Mouse (Mus musculus): ENCODE data around the gene Mmab. TPM values are rescaled to one million over a fixed set of nuclear protein-coding genes. Genes with fewer than 3 reads are reported as not detected.

The Mmab gene
- polyA plus RNA-seq (2014; fragmentation: Nextera tagmentation; extraction: Ambion mirVana): 29.8 and 30.6 TPM in 2 replicates

DNA sequence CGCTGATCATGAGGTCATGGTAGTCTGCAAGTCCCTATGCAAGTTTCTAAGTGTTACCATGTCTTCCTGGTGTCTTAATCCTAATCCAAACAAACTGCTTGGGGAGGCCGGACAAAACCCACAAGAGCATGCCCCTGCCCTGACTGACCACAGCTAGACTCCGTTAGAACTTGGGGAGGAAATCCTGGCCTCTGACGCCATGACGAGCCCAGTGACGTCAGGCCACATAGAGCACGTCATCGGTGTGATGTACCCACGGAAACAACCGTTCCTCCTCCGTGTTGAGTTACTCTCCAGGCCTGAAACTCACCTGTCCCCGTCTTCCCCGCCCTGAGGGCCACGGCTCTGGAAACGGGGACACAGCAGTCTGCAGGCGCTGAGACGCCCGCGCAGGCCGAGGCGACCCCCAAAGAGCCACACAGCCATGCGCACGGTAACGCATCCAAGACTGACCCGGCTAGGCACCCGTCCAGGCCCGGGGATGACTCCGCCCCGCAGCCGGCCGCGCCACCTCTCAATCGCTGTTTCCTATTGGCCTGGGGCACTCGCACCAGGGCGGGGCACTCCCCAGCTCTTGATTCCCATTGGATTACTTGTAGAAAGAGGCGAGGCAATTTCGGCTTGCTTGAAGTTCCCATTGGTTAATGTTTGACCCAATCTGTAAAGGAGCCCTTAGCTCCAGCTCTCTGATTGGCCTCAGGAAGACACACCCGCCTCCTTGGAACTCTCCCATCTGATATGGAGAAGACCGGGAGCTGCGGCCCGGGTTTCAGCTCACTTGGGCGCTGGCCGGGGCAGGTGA lies at the start of gene Mmab, which contains the start of gene Mvk:
Mmab (minus strand) TSS at position 495 of the 802 bp plus-strand sequence.
Mvk (plus strand) TSS at position 704 of the 802 bp plus-strand sequence.
- peak; percentile 99 for DNase-seq (ENCODE audit: low spot score)
- Histone ChIP-seq H3K9me3 (ENCODE audit: control insufficient read depth, low read length) (no peaks in the 10 kb centered on the region), H3K4me3 (ENCODE audit: low read depth, low read length) (peak within 1 kb of the TSS; percentile 76), H3K36me3 (ENCODE audit: control insufficient read depth, insufficient read depth, low read length) (peaks cover 5% of the 10 kb centered on the region; the same call in 1 of the 2 replicates), H3K9ac (ENCODE audit: low read length) (peak within 1 kb of the TSS; percentile 72), H3K27me3 (ENCODE audit: control insufficient read depth, insufficient read depth, low read length) (no peaks in the 10 kb centered on the region), H3K4me2 (ENCODE audit: low read depth, severe bottlenecking) (peak within 1 kb of the TSS; percentile 75), H3K27ac (replicated peaks; ENCODE audit: low read depth, low read length) (no peak within 1 kb of the TSS), H3K4me1 (ENCODE audit: control insufficient read depth, insufficient read depth, low read length) (peaks cover 5% of the 10 kb centered on the region; the same call in 1 of the 2 replicates)
- WGBS: 2% methylated on average over 43 of the region's 43 CpGs
- peak; percentile 99 for ATAC-seq (ENCODE audit: insufficient number of reproducible peaks, low FRiP score, low TSS enrichment, low read depth)

DNA sequence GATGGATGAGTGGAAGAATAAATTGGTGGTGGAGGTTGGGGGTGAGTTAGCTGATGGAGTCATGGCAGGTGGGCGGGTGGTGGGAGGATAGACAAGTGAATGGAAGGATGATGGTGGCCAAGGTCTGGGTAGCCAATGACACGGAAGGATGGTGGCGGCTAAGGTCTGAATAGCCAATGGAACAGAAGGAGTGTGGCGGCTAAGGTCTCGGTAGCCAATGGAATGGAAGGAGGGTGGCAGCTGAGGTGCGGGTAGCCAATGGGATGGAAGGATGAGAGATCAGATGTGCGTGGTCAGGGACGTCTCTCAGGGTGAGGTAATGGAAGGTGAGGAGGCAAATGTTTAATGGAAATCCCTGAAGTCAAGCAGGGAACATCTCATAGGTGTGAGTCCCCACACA lies 46.4 kb upstream of the Mmab start:
- DNase-seq (ENCODE audit: low spot score) (no peak), ATAC-seq (ENCODE audit: insufficient number of reproducible peaks, low FRiP score, low TSS enrichment, low read depth) (no peak)
- Histone ChIP-seq H3K4me3 (ENCODE audit: low read depth, low read length) (no peak overlapping the region), H3K9ac (ENCODE audit: low read length) (no peak overlapping the region), H3K27ac (replicated peaks; ENCODE audit: low read depth, low read length) (no peak overlapping the region), H3K4me2 (ENCODE audit: low read depth, severe bottlenecking) (no peak overlapping the region), H3K36me3 (ENCODE audit: control insufficient read depth, insufficient read depth, low read length) (no peaks in the 10 kb centered on the region), H3K4me1 (ENCODE audit: control insufficient read depth, insufficient read depth, low read length) (no peaks in the 10 kb centered on the region), H3K9me3 (ENCODE audit: control insufficient read depth, low read length) (no peaks in the 10 kb centered on the region), H3K27me3 (ENCODE audit: control insufficient read depth, insufficient read depth, low read length) (no peaks in the 10 kb centered on the region)
- 96% methylated on average over 8 of the region's 8 CpGs for WGBS

GRCm38 (mm10) chr5:114489570-114489969 lies 45.7 kb upstream of the Mmab start:
- Histone ChIP-seq H3K4me3 (ENCODE audit: low read depth, low read length) (no peak overlapping the region), H3K27ac (replicated peaks; ENCODE audit: low read depth, low read length) (no peak overlapping the region), H3K36me3 (ENCODE audit: control insufficient read depth, insufficient read depth, low read length) (no peaks in the 10 kb centered on the region), H3K9me3 (ENCODE audit: control insufficient read depth, low read length) (no peaks in the 10 kb centered on the region), H3K4me1 (ENCODE audit: control insufficient read depth, insufficient read depth, low read length) (no peaks in the 10 kb centered on the region), H3K4me2 (ENCODE audit: low read depth, severe bottlenecking) (no peak overlapping the region), H3K27me3 (ENCODE audit: control insufficient read depth, insufficient read depth, low read length) (no peaks in the 10 kb centered on the region), H3K9ac (ENCODE audit: low read length) (no peak overlapping the region)
- WGBS: 81% methylated on average over 6 of the region's 6 CpGs
- DNase-seq (ENCODE audit: low spot score) (no peak), ATAC-seq (ENCODE audit: insufficient number of reproducible peaks, low FRiP score, low TSS enrichment, low read depth) (no peak; the same call in 1 of the 2 replicates)

- no peak for ATAC-seq (ENCODE audit: insufficient number of reproducible peaks, low FRiP score, low TSS enrichment, low read depth)
- Histone ChIP-seq H3K9me3 (ENCODE audit: control insufficient read depth, low read length) (no peaks in the 10 kb centered on the region), H3K27ac (replicated peaks; ENCODE audit: low read depth, low read length) (no peak overlapping the region), H3K4me2 (ENCODE audit: low read depth, severe bottlenecking) (no peak overlapping the region), H3K27me3 (ENCODE audit: control insufficient read depth, insufficient read depth, low read length) (no peaks in the 10 kb centered on the region), H3K36me3 (ENCODE audit: control insufficient read depth, insufficient read depth, low read length) (no peaks in the 10 kb centered on the region), H3K9ac (ENCODE audit: low read length) (no peak overlapping the region), H3K4me3 (ENCODE audit: low read depth, low read length) (no peak overlapping the region), H3K4me1 (ENCODE audit: control insufficient read depth, insufficient read depth, low read length) (no peaks in the 10 kb centered on the region; the same call in 1 of the 2 replicates)
- DNase-seq (ENCODE audit: low spot score): no peak
- 93% methylated on average over 14 of the region's 14 CpGs for WGBS
These were observed 41.8 kb upstream of the Mmab start for GRCm38 (mm10) chr5:114485685-114486084.

DNA sequence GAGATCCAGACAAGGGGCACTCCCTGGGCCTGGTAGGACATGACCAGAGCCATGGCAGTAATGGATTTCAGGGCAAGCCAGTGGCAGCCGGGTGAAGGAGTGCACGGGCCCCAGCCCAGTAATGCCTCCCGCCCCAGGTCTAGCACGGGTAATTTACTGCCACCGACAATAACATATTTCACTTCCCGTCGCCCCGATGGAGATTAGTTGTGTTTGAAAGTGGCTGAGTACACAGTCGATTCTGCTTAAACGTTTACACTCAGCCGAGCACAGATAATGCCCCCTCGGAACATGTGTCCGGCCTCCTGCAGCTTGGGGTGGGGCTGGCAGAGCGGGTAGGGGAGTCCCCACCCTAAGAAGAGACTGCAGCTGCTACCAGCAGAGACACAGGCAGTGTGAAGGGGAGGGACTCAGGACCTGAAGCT lies 38.7 kb upstream of the Mmab start:
- WGBS: 14% methylated on average over 14 of the region's 14 CpGs
- Histone ChIP-seq H3K4me3 (ENCODE audit: low read depth, low read length) (no peak overlapping the region), H3K4me1 (ENCODE audit: control insufficient read depth, insufficient read depth, low read length) (no peaks in the 10 kb centered on the region; the same call in 1 of the 2 replicates), H3K9ac (ENCODE audit: low read length) (no peak overlapping the region), H3K27me3 (ENCODE audit: control insufficient read depth, insufficient read depth, low read length) (no peaks in the 10 kb centered on the region), H3K36me3 (ENCODE audit: control insufficient read depth, insufficient read depth, low read length) (no peaks in the 10 kb centered on the region), H3K4me2 (ENCODE audit: low read depth, severe bottlenecking) (no peak overlapping the region), H3K27ac (replicated peaks; ENCODE audit: low read depth, low read length) (no peak overlapping the region), H3K9me3 (ENCODE audit: control insufficient read depth, low read length) (no peaks in the 10 kb centered on the region)
- ATAC-seq (ENCODE audit: insufficient number of reproducible peaks, low FRiP score, low TSS enrichment, low read depth) (no peak), DNase-seq (ENCODE audit: low spot score) (no peak)

GRCm38 (mm10) chr5:114478267-114478666 lies 34.4 kb upstream of the Mmab start:
- Histone ChIP-seq H3K4me1 (ENCODE audit: control insufficient read depth, insufficient read depth, low read length) (peaks cover 12% of the 10 kb centered on the region), H3K27ac (replicated peaks; ENCODE audit: low read depth, low read length) (no peak overlapping the region), H3K4me3 (ENCODE audit: low read depth, low read length) (no peak overlapping the region), H3K4me2 (ENCODE audit: low read depth, severe bottlenecking) (no peak overlapping the region), H3K9me3 (ENCODE audit: control insufficient read depth, low read length) (no peaks in the 10 kb centered on the region), H3K36me3 (ENCODE audit: control insufficient read depth, insufficient read depth, low read length) (no peaks in the 10 kb centered on the region), H3K9ac (ENCODE audit: low read length) (no peak overlapping the region), H3K27me3 (ENCODE audit: control insufficient read depth, insufficient read depth, low read length) (peaks cover 5% of the 10 kb centered on the region; the same call in 1 of the 2 replicates)
- WGBS: 88% methylated on average over 12 of the region's 12 CpGs
- ATAC-seq (ENCODE audit: insufficient number of reproducible peaks, low FRiP score, low TSS enrichment, low read depth): no peak
- no peak for DNase-seq (ENCODE audit: low spot score)

- DNase-seq (ENCODE audit: low spot score) (peak; percentile 41), ATAC-seq (ENCODE audit: insufficient number of reproducible peaks, low FRiP score, low TSS enrichment, low read depth) (no peak)
- Histone ChIP-seq H3K27me3 (ENCODE audit: control insufficient read depth, insufficient read depth, low read length) (peaks cover 5% of the 10 kb centered on the region; the same call in 1 of the 2 replicates), H3K4me1 (ENCODE audit: control insufficient read depth, insufficient read depth, low read length) (peaks cover 12% of the 10 kb centered on the region; the same call in 1 of the 2 replicates), H3K9ac (ENCODE audit: low read length) (no peak overlapping the region; the same call in 1 of the 2 replicates), H3K4me2 (ENCODE audit: low read depth, severe bottlenecking) (0 out of 2 replicates have a peak overlapping the region, but pooled peaks have one; percentile 15), H3K27ac (replicated peaks; ENCODE audit: low read depth, low read length) (no peak overlapping the region), H3K4me3 (ENCODE audit: low read depth, low read length) (no peak overlapping the region), H3K9me3 (ENCODE audit: control insufficient read depth, low read length) (no peaks in the 10 kb centered on the region; the same call in 1 of the 2 replicates), H3K36me3 (ENCODE audit: control insufficient read depth, insufficient read depth, low read length) (no peaks in the 10 kb centered on the region)
- WGBS: 24% methylated on average over 35 of the region's 35 CpGs
These were observed 31.1 kb upstream of the Mmab start for GRCm38 (mm10) chr5:114474741-114475491.

DNA sequence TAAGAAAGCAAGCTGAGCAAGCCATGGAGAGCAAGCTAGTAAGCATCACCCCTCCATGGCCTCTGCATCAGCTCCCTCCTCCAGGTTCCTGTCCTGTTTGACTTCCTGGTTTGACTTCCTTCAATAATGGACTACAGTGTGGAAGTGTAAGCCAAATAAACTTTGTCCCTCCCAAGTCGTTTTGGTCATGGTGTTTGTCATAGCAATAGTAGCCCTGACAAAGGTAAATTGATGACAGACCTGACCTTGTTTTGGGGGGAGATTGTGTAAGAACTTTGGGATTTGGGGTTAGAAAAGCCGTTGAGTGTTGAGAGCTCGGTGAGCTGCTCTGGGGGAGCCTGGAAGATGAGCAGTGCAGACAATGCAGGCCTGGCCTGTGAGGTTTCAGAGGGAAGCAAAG lies 26.5 kb upstream of the Mmab start:
- Histone ChIP-seq H3K36me3 (ENCODE audit: control insufficient read depth, insufficient read depth, low read length) (no peaks in the 10 kb centered on the region), H3K9ac (ENCODE audit: low read length) (no peak overlapping the region), H3K4me1 (ENCODE audit: control insufficient read depth, insufficient read depth, low read length) (peaks cover 26% of the 10 kb centered on the region), H3K27me3 (ENCODE audit: control insufficient read depth, insufficient read depth, low read length) (no peaks in the 10 kb centered on the region; the same call in 1 of the 2 replicates), H3K27ac (replicated peaks; ENCODE audit: low read depth, low read length) (no peak overlapping the region), H3K9me3 (ENCODE audit: control insufficient read depth, low read length) (no peaks in the 10 kb centered on the region; the same call in 1 of the 2 replicates), H3K4me3 (ENCODE audit: low read depth, low read length) (no peak overlapping the region), H3K4me2 (ENCODE audit: low read depth, severe bottlenecking) (no peak overlapping the region)
- WGBS: 69% methylated on average over 3 of the region's 3 CpGs
- DNase-seq (ENCODE audit: low spot score) (no peak), ATAC-seq (ENCODE audit: insufficient number of reproducible peaks, low FRiP score, low TSS enrichment, low read depth) (no peak)

Data from limb, embryonic 11.5 days (tissue).